Mouse (Mus musculus): ENCODE data around the gene Gadd45b. TPM values are rescaled to one million over a fixed set of nuclear protein-coding genes. Genes with fewer than 3 reads are reported as not detected.

Gadd45b gene
- total RNA-seq (2012; rRNA removed) (13.3 and 13.4 TPM in 2 replicates), polyA plus RNA-seq (2012; ENCODE audit: insufficient read depth in 1 of 2, insufficient read length in 2 of 2, low read depth in 1 of 2, low replicate concordance in 2 of 2, missing spikeins in 1 of 2) (10 to 100 TPM in 1 of 2 experiments, not detected in 1; 10.1 TPM)

GRCm38 (mm10) chr10:80929299-80930226 lies at the start of gene Gadd45b:
TSS of gene Gadd45b (plus strand) at chr10:80930073.
- no peaks in the 10 kb centered on the region for H3K27me3 ChIP-seq (ENCODE audit: control insufficient read depth in 1 of 2, insufficient read depth in 2 of 2, low read length in 2 of 2)
- H3K27ac ChIP-seq (ENCODE audit: control insufficient read depth, low read depth, low read length), result peak within 1 kb of the TSS; percentile 72
- H3K79me2 ChIP-seq (ENCODE audit: control insufficient read depth, insufficient read depth, low read length, poor library complexity), result peaks cover 13% of the 10 kb centered on the region
- peaks cover 2 to 16% of the 10 kb centered on the region in 2 experiments; a peak in 3 of 4 replicates for H3K4me1 ChIP-seq (ENCODE audit: control insufficient read depth in 1 of 2, insufficient read depth in 2 of 2, low read length in 2 of 2)
- DNase-seq (ENCODE audit: low read depth, low spot score), result peak; percentile 99
- H3K36me3 ChIP-seq (ENCODE audit: control insufficient read depth in 1 of 2, insufficient read depth in 2 of 2, low read length in 2 of 2), result peaks cover 0 to 8% of the 10 kb centered on the region in 2 experiments; a peak in 2 of 4 replicates
- H3K4me3 ChIP-seq (ENCODE audit: control insufficient read depth in 1 of 2, insufficient read depth in 1 of 2, low read depth in 2 of 2, low read length in 2 of 2), result peak within 1 kb of the TSS; percentile 75 to 84
- H3K9me3 ChIP-seq (replicated peaks; ENCODE audit: insufficient read depth, low read length), result no peaks in the 10 kb centered on the region
- peak within 1 kb of the TSS; percentile 76 for H3K9ac ChIP-seq (ENCODE audit: control insufficient read depth, low read depth, low read length, poor library complexity, severe bottlenecking)
- no peak for TF ChIP-seq UBTF (IDR thresholded peaks at IDR 0.05; ENCODE audit: borderline replicate concordance, insufficient read depth, low read depth, low read length)
- no peak for TF ChIP-seq GABPA (IDR thresholded peaks at IDR 0.05; ENCODE audit: low read depth, low read length)
- peak; percentile 83 for TF ChIP-seq MXI1 (IDR thresholded peaks at IDR 0.05; ENCODE audit: low read depth, low read length)
- peak; percentile 100 for TF ChIP-seq ZMIZ1 (IDR thresholded peaks at IDR 0.05; ENCODE audit: low read depth, low read length)
- no peak; the same call in 1 of the 2 replicates for TF ChIP-seq ZKSCAN1 (IDR thresholded peaks at IDR 0.05; ENCODE audit: low read depth, low read length)
- peak; percentile 94 for TF ChIP-seq BHLHE40 (IDR thresholded peaks at IDR 0.05; ENCODE audit: borderline replicate concordance, low read depth, low read length)
- peak; percentile 98 to 100 for TF ChIP-seq POLR2A (IDR thresholded peaks at IDR 0.05; ENCODE audit: control insufficient read depth in 1 of 2, insufficient read depth in 1 of 2, low read depth in 1 of 2, low read length in 2 of 2, poor library complexity in 1 of 2)
- peak; percentile 84 for TF ChIP-seq USF1 (IDR thresholded peaks at IDR 0.05; ENCODE audit: low read depth, low read length)
- no peak for TF ChIP-seq RAD21 (IDR thresholded peaks at IDR 0.05; ENCODE audit: low read depth, low read length)
- TF ChIP-seq JUND (IDR thresholded peaks at IDR 0.05; ENCODE audit: low read depth, low read length), result no peak
- no peak for TF ChIP-seq GATA1 (IDR thresholded peaks at IDR 0.05; ENCODE audit: low read depth, low read length)
- TF ChIP-seq CTCF (IDR thresholded peaks at IDR 0.05 in 2 of 3, conservative IDR thresholded peaks at IDR 0.05 in 1 of 3; ENCODE audit: control insufficient read depth in 1 of 3, insufficient read depth in 1 of 3, low read depth in 2 of 3, low read length in 3 of 3, poor library complexity in 1 of 3, severe bottlenecking in 1 of 3), result 0 out of 6 replicates have a peak, but pooled peaks of 1 of the 3 experiments have one; percentile 7
- peak; percentile 93; the same call in 1 of the 2 replicates for TF ChIP-seq POLR2AphosphoS5 (IDR thresholded peaks at IDR 0.05; ENCODE audit: borderline replicate concordance, low read depth, low read length)
- TF ChIP-seq MEF2A (IDR thresholded peaks at IDR 0.05; ENCODE audit: extremely low read depth, insufficient replicate concordance, low read depth, low read length, poor library complexity, severe bottlenecking), result no peak
- TF ChIP-seq MAZ (IDR thresholded peaks at IDR 0.05; ENCODE audit: low read depth, low read length), result peak; percentile 89; the same call in 1 of the 2 replicates
- TF ChIP-seq USF2 (IDR thresholded peaks at IDR 0.05; ENCODE audit: borderline replicate concordance in 1 of 2, insufficient read depth in 1 of 2, low read depth in 1 of 2, low read length in 2 of 2), result no peak
- no peak for TF ChIP-seq CHD2 (IDR thresholded peaks at IDR 0.05; ENCODE audit: low read length)
- peak; percentile 100 for TF ChIP-seq NELFE (IDR thresholded peaks at IDR 0.05; ENCODE audit: low read depth, low read length)
- TF ChIP-seq TCF12 (IDR thresholded peaks at IDR 0.05; ENCODE audit: low read depth, low read length), result peak; percentile 64; the same call in 1 of the 2 replicates
- TF ChIP-seq MAFK (IDR thresholded peaks at IDR 0.05; ENCODE audit: borderline replicate concordance, low read depth, low read length), result no peak
- TF ChIP-seq E2F4 (IDR thresholded peaks at IDR 0.05; ENCODE audit: borderline replicate concordance, low read depth, low read length), result peak; percentile 65; the same call in 1 of the 2 replicates
- peak; percentile 75 for TF ChIP-seq HCFC1 (IDR thresholded peaks at IDR 0.05; ENCODE audit: low read depth, low read length)
- TF ChIP-seq ZNF384 (IDR thresholded peaks at IDR 0.05; ENCODE audit: low read depth, low read length), result peak; percentile 99
- no peak for TF ChIP-seq TAL1 (IDR thresholded peaks at IDR 0.05; ENCODE audit: low read length)
- no peak for TF ChIP-seq CHD1 (IDR thresholded peaks at IDR 0.05; ENCODE audit: low read depth, low read length)
- TF ChIP-seq EP300 (IDR thresholded peaks at IDR 0.05; ENCODE audit: low read depth in 1 of 2, low read length in 2 of 2), result no peak
- peak; percentile 59; the same call in 1 of the 2 replicates for TF ChIP-seq ETS1 (IDR thresholded peaks at IDR 0.05; ENCODE audit: low read depth, low read length)
- peak; percentile 62; the same call in 1 of the 2 replicates for TF ChIP-seq ELF1 (IDR thresholded peaks at IDR 0.05; ENCODE audit: low read depth, low read length)
- peak; percentile 63 for TF ChIP-seq RCOR1 (IDR thresholded peaks at IDR 0.05; ENCODE audit: low read depth, low read length)
- no peak for TF ChIP-seq SMC3 (IDR thresholded peaks at IDR 0.05; ENCODE audit: low read depth, low read length)
- peak; percentile 88 for TF ChIP-seq MAX (IDR thresholded peaks at IDR 0.05; ENCODE audit: low read length)
- TF ChIP-seq MYB (IDR thresholded peaks at IDR 0.05; ENCODE audit: low read depth, low read length), result no peak
- TF ChIP-seq POLR2AphosphoS2 (IDR thresholded peaks at IDR 0.05; ENCODE audit: low read length), result peak; percentile 99
- peak; percentile 71 for TF ChIP-seq MYC (IDR thresholded peaks at IDR 0.05; ENCODE audit: low read depth, low read length)
